Mouse (Mus musculus) embryo, embryonic 9.5 days (tissue): ENCODE measurements around the gene Pilrb2.

Source experiments
- DNase-seq: peaks from one replicate; pipeline ENCODE4 v3.0.0-alpha.2; 2017; ENCODE audit errors: extremely low spot score

Pilrb2 gene

DNA sequence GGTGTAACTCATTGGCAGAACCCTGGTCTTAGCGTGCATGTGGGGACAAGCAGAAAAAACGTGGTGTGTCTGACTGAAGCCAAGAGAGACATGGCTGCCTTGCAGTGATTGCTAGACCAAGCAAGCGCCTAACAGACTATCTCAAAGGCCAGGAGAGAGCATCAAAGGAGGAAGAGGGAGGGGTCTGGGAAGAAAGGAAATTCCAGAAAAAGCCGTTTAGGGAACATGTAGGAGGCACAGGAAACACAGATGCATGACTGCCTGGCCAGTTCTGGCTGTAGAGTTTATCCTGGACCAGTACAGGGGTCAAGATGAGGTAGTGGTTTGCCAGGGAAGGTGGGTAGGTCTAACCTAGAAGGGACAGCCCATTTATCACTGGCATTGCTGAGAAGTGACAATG, 38.1 kb downstream of the Pilrb2 start:
- DNase-seq, result no peak

DNA sequence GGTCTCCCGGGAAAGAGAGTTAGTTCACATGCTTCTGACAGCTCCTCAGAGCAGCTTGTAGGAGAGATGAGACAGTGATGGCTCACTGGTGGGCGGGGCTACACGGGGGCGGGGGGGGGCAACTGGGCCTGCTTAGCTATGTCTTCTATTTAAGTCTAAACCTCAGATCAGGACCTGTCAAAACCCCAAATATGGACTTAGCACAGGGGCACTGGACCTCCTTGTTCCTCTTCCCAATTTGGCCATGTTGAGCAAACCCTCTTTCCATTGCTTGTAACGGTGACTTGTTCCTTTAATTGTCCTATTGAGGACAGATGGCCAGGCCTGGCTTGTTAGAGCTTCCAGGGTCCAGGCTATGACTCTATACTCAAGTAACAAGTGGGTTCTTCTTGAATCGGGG, 40.1 kb downstream of the Pilrb2 start:
- DNase-seq, result no peak

GRCm38 (mm10) chr5:137831106-137831505, 40.5 kb downstream of the Pilrb2 start:
- DNase-seq, result no peak

- DNase-seq, result no peak
Observed at GRCm38 (mm10) chr5:137830238-137830637, 41.4 kb downstream of the Pilrb2 start.

DNA sequence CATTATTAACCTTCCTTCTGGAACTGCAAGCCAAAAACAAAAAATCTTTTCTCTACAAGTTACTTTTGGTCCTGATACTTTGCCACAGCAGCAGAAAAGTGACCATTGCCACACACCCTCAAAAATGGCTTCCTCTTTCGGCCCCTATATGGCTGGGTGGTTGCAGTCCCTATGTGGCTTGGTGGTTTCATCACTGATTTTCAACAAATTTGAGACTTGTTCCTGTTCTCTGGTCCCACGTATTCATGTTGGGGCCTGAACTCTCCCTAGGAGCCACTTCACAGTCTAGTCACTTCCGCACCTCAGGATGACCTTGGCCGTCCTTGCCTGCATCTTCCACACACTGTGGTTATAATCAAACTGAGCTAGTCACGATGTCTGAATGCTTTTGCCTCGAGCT, 42.9 kb downstream of the Pilrb2 start:
- DNase-seq, result no peak

GRCm38 (mm10) chr5:137826421-137826820, 45.2 kb downstream of the Pilrb2 start:
- DNase-seq, result no peak

DNA sequence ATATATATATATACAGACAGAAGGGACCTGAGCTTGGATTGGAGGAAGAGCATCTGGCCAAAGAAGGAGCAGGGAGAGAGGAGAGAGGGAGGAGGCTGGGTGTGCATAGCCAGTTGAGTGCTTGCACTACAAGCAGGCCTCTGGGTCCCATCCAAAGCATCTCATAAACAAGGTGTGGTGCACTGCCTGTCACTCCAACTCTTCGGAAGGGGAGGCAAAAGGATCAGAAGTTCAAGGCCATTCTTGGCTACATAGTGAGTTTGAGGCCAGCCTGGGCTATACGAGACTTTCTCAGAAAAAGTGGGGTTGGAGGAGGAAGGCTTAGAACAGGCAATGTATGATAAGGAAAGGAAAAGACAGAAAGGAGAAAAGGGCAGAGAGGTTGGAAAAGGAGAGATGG, 45.6 kb downstream of the Pilrb2 start:
- no peak for DNase-seq

GRCm38 (mm10) chr5:137825030-137825429, 46.6 kb downstream of the Pilrb2 start:
- DNase-seq, result no peak

- DNase-seq, result no peak
Observed at GRCm38 (mm10) chr5:137823455-137824045, 48.1 kb downstream of the Pilrb2 start.

DNA sequence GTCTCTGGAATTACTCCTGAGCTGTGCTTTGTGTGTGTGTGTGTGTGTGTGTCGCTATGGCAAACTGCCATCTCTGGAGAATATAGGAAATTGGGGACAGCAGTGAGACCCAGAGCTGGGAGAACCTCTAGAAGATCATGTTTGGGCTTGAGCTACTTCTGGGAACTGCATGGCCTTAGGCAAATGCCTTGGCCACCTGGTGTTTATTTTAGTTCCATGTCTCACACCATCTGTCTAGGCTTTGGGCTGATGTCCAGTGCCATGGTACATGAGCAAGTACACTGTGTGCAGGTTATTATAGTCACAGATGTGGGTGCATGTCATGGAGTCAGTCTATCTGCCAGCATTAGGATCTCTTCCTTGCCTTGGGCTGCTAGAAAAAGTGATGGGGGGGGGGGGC, 49.0 kb downstream of the Pilrb2 start:
- no peak for DNase-seq

- no peak for DNase-seq
Observed at GRCm38 (mm10) chr5:137822126-137822525, 49.5 kb downstream of the Pilrb2 start.

- DNase-seq, result no peak
Observed at GRCm38 (mm10) chr5:137817466-137818222, 54.0 kb downstream of the Pilrb2 start.
